Mouse (Mus musculus) brain, embryonic 14.5 days (tissue): ENCODE data around the gene Slc9a1.

Source experiments
- CTCF ChIP-seq: fragments of 200-500 bp; IDR thresholded peaks from 2 replicates; pipeline ENCODE4 v1.5.1; 2012; ENCODE audit warnings: inconsistent platforms, mild to moderate bottlenecking, moderate library complexity, borderline replicate concordance; ENCODE audit not compliant: insufficient read depth, insufficient read length; ENCODE audit errors: extremely low read depth
- POLR2A ChIP-seq: fragments of 200-500 bp; IDR thresholded peaks from 2 replicates; pipeline ENCODE4 v1.6.1; 2012; ENCODE audit warnings: mild to moderate bottlenecking, inconsistent platforms, borderline replicate concordance; ENCODE audit not compliant: poor library complexity, insufficient read depth, insufficient read length, severe bottlenecking; ENCODE audit errors: extremely low read depth

DNA sequence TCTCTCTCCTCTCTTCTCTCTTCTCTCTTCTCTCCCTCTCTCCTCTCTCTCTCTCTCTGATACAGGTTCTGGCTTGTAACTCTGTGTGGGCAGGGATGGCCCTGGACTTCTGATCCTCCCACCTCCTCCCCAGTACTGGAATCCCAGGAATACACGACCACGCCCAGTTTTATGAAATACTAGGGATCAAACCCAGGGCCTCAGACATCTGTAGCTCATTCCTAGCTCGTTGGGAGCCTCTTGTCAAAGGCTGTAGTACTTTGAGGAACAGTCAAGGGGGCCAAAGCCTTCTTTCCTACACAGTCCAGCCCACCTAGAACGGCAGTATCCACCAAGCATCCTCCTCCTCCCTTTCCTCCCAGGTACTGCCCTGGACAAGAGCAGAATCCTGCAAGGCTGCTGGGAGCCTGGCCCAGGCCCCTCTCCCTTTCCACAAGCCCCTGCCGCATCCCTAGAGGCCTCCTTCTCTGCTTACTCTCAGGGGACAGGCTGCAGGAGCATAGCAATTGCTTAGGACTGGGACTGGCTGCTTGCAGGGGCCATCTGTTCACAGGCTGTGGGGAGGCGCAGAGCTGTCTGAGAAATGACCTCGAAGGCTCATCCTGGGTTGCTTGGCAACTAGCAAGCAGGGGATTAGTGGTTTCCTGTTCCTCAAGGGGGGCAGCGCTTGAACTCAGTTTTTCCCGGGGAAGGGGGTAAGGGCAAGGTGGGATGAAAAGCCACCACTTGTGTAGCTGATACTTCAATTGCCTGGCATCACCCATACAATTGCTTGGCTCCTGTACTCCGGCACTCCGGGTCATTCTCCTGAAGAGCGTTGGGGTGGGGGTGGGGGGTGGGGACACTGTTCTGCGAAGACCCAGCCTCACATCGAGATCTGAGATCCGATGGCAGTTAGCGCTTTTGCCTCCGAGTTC, 70.2 kb downstream of the Slc9a1 start:
- TF ChIP-seq POLR2A (no peak), CTCF (no peak)
